Mouse (Mus musculus): ENCODE data around the gene Gm21970.
"Not testable (repeated sequence)": the region's sequence is repeated elsewhere in the genome, so short reads cannot be mapped to it uniquely, and the experiment has no call there.

Gene Gm21970

DNA sequence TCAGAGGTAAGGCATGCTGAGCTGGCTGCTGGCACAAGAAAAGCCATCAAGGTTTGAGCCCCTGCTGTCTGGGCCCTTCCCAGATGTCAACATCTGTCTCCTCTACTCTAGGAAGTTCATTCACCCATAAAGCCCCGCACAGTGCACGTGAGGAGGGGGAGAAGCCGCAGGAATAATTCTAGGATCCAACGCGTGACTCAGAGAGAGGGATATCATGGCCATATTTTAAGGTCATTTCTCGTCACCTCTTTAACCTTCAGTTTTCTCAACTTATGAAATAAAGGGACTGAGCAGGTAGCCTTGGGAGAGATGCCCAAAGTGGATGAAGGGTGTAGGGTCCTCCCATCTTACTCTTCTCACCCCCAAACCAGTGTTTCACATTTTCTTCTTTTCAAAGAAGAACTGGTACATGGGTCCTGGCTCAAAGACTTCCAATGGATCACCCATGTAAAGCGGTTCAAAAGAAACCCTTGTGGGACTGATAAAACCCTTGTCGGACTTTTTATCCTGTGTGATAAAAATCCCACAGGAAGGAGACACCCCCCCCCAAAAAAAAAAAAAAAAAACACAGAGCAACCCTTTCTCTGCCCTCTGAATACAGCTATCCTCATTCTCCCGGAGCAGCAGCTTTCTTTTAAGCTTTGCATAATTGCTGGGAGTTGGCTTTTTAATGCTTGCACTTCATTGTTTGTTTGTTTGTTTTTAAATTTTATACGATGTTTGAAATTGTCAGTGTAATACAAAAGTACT, 13.5 kb downstream of the Gm21970 start:
- no peak for DNase-seq

DNA sequence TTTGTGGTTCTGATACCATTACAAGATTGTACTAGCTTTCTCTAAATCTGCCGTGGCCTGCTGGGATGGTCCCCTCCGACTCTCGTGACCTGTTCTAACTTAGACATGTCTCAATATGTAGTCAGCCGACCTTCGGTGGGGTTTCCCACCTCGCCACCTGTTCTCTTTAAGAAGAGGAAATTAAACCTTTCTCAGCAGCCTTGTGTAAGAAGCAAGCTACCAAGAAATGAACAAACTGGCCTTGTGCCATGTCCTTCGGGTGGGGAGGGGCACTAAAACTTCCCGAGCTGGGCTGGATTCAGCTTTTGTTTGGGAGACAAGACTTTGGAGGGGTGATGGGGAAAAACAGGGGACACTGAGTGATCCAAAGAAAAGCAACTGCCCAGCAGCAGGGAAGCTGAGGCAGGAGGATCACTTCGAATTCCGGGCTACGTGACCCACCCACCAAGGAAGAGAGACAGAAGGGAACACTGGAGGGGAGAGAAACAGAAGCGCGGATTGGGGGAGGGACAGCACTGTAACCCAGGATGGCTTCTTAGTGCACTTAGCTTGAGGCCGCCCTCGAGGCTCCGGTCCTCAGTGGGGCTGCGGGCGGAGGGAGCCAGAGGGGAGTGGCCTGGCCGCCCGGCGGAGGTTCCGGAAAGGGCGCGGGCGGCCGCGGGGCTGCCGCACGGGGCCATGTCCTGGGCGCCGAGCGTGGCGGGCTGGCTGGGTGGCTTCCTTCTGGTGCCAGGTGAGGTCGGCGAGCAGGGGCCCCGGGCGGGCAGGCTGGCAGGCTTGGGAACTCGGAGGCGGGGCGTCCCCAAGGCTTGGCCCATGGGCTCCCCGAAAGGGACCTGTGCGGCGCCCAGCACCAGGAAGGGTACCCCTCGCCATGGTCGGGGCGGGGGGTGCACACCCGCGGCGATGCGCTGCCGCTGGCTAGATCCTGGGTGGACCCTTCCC, 14.4 kb downstream of the Gm21970 start, which contains the start of gene Il10rb:
Il10rb (plus strand) TSS at position 525 of the 945 bp plus-strand sequence.
- DNase-seq: peak; percentile 18

DNA sequence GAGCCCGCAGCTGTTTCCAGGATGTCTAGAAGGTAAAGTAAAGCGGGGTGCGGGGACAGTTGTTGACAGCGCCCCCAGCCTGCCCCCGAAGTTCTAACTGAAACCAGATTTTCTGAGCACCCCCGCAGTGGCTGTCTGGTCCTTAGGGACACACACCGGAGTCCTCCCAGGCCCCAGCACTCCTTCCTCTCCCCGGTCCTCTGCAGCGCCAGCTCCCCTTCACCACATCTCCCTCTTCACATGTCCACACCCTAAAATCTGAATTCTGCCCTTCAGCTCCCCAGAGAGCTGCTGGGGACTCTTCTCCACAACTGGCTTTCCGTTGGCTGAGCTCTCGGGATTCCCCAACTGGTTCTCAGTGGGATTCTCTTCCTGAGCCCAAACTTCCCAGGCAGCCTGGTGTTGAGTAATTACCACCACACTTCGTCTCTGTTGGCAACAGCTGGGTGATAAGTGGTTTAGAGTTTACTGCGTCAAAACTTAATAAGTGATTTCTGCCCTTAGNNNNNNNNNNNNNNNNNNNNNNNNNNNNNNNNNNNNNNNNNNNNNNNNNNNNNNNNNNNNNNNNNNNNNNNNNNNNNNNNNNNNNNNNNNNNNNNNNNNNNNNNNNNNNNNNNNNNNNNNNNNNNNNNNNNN, 15.2 kb downstream of the Gm21970 start:
- DNase-seq: no peak

DNA sequence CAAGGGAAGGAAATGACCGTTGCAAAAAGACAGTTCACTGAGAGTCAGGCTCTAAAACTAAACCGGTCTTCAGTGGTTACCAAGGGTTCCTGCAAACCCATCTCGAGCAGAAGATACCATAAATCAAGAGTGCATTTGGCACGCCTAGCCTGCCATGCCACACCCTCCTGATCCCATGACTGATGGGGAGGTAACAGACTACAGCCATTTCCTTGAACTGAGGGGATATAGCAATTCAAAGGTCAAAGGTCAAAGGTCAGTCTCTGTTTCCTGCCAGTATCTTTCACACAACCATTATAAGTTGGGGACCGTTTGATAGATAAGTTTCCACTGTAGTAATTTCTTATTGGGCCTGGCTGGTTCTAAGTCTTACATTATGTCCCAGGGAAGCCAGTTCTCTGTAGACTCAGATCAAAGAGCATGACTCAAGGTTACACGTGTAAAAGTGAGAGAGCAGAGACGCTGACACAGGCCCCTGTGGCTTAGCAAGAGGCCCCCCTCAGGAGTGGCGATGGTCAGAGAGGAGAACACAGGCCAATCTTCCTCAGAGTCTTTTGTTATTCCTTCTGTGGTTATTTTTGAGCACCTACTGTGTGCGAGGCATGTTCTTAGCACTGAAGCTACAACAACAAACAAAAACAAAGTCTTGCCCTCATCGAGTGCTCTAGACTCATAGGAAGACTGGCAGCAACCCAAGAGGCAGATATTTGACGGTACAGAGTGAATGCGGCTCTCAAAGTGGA, 21.8 kb downstream of the Gm21970 start:
- DNase-seq: no peak

DNA sequence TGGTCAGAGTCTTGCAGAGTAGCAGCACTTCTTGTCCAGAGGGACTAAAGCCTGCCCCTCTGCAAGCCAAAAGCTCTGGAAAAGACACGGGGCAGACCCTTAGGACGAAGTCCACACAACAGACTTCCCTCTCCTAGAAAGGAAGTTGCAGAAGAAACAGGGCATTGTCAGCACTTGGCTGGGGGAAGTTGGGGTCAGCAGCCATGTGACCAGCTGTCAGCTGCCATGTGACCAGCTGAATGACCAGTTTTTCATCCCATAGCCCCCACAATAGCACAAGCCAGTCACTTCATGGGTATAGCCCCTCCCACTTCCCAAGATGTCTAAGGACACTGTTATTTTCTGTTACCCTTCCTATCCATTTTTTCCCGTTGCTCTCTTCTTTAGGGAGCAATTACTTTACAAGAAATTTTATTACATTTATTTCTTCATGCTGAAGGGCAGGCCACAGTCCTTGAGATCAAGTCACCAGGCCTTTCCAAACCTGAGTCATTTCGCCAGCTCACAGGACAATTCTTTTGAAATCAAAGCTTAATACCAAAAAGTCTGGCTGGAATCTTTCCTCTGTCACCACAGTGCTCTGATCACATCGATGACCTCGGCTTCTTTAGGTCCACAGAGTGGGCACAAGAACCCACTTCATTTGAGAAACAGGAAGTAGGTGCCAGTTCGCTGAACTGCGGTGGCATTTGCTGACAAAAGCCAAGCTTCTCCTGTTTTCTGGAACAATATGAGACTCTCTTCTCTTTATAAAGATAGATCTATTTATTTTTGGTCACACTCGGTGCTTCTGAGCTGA, 24.1 kb downstream of the Gm21970 start:
- no peak for DNase-seq

DNA sequence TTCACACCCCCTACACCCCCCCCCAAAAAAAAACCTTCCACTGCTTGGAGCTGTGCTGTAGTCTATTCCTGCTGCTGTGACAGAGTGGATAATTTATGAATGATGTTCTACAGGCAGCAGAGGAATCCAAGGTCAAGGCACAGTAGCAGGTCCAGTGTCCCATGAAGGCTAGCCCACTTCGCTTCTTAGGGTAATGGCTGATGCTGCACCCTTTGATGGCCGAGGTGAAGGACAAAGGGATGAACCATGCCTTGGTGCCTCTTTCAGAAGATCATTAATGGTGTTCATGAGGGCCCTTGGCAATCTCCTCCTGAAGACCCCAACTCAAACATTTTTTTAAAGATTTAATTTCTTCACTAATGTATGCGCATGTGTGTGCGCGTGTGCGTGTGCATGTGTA, 24.8 kb downstream of the Gm21970 start:
- no peak for DNase-seq

DNA sequence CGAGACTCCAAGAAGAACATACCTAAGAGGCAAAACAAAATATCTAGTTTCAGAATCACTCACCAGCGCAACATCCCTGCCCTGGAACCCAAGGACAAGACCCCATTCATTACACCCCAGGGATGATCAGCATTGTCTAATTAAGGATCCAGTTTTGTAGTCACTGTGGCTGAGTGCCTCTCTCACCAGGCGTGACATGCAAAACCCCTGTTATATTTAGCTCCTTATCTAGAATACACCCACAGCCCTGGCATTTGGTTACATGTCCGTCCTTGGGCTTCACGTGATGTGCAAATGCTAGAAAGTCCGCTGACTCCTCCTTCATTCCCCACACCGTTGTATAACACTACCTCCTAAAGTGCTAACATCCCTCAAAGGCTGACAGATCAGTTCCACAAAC, 25.4 kb downstream of the Gm21970 start:
- no peak for DNase-seq

DNA sequence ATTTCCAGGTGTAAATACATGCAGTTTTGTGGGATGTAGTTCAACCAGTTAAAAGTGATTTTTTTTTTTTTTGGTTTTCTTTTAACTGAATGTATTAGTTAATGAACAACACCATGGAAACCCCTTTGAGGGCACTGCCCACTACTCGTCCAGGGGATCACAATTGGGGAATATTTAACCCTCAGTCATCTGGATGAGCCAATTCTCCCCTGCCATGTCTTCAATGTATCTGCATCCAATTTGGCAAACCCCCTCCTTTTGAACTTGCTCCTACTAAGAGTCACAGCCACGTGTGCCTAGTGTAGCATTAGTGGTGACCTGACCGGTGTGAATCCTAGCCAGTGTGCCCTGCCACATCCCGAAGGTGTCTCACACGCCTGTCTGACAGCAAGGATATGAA, 27.0 kb downstream of the Gm21970 start:
- DNase-seq: no peak

DNA sequence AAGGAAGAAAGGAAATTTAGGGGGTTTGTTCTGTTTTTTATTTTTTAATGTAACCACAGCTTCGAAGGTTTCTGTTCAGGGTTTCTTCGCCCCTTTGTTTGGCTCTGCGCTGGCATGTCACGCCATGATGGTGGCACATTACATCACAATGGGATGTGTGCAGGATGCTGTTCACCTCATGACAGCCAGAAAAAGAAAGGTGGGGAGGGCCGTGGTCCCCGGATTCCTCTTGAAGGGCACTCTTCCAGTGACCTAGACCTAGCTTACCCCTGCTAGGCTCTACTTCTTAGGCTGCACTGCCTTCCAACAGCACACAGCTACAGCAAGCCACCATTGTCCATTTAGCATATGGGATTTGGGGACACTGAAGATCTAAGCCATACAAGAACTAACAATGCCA, 34.3 kb downstream of the Gm21970 start:
- DNase-seq: no peak

DNA sequence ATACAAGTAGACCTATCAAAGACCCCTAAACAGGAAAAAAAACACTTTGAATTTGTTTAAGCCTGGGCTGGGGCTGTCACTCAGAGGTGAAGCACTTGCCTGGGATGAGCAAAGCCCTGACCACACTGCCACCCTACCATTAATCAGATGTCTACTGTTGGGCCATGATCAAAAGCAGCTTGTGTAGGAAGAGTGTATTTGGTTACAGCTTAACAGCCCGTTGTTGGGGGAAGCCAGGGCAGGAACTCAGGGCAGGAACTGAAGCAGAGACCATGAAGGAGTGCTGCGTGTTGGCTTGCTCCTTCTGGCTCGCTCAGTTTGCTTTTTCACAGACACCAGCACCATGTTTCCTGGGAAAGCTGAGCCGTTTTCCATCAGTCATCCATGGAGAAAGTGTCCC, 35.1 kb downstream of the Gm21970 start:
- no peak for DNase-seq

DNA sequence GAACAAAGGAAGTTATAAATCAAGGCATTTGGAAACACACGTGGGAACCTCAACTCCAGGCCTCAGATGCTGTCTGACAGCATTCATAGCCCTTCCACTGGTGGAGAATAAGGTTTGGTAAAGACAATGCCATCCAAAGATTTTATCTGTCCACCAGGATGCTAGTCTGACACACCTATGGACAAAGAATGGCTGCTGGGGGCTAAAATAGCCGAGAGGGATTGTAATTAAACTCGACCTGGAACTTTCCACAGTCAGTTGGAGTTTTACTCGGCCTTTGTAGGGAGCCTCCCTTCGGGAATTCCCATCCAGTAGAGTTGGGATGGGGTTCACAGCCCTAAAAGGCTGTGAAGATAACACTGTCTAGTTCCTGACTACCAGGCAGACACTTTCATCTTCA, 35.9 kb downstream of the Gm21970 start:
- DNase-seq: no peak

DNA sequence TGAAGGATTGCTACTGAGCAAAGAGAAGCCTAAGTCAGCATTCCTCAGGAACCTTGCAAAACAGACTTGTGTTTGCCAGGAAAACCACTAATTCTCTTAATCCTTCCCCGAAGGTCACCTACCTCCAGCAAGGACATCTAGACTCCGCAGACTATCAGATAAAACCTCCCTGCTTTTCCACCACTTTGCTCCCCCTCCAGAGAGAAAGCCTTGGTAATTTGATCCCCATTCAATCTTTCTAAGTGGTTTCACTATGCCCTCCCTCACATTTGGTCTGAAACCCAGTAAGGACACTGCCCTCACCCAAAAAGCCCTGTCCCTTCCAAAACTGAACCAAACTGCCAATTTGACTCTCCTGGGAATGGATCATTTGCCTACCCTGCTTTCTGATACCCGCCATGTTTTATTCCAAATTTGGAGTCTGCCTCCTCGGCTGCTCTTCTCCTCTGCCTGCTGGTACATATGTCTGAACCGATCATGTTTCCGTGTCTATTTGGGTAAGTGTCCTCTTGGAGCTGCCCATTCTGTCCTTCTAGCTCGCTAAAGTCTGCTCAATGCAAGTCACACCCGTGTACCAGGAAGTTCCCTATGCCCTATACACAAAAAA, 36.8 kb downstream of the Gm21970 start:
- DNase-seq: no peak

DNA sequence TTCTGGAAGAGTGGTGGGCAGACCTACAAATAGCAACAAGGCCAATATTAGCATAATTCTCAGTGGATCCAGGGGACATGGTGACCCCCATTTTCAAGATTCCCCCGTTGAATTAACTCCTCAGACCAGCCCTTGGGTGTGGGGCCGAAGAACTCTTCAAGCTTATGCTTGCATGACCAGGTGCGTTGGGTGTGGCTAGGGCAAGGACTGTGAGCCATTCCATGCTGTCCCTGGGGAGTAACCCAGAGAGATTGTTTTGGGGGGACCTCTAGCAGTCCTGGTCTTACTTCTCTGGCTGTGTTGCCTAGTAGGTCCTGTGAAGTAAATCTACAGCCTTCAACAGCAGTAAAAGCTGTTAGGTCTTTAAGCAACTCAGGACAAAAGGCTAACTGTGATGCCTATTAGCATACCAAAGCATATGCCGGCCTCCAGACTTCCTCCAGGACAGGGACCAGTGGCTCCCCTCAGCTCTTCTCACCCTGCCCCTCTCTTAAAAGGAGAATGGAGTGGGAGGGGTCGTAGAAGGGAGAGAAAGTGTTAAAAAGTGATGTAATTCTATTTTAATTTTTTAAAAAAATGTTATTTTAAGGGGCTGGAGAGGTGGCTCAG, 41.3 kb downstream of the Gm21970 start:
- DNase-seq: no peak

DNA sequence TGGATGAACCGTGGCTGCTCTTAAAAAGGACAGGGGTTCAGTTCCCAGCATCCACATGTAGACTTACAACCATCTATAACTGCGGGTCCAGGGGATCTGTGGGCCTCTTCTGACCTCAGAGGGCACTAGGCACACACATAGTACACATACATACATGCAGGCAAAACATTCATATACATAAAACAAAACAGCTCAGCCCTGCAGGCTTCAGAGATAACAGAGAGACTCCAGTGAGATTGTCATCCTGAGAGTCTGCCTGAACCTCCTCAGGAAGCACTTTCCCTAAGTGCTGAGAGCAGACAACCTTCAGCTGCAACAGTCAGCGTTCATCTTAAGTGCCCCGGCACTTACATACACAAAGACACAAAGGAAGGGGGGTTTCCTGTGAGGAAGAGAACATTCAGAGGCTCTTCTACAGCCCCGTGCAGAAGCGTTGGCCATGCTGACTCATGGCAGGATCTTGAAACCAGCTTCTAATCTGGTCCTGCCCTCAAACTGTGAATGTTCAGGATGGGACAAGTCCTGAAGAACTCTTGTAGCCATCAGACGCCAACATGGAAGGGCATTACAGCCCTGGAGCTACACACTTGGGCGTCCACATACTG, 41.9 kb downstream of the Gm21970 start:
- DNase-seq: no peak

DNA sequence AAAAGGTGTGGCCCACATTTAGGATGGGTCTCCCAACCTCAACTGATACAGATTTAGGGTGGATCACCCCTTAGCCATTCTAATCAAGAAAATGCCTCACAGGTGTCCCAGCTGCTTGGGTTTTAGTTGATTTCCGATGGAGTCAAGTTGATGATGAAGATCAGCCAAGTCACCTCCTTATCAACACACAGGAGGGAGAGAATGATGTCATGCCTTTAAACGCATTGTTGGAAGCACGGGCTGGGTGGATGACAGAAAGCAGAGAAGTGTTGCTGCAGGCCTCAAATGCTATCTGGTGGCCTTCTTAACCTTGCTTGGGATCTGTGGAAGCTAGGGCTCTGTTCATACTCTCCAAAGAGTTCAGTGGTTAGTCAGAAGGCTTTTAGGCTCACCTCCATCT, 42.6 kb downstream of the Gm21970 start:
- no peak for DNase-seq

DNA sequence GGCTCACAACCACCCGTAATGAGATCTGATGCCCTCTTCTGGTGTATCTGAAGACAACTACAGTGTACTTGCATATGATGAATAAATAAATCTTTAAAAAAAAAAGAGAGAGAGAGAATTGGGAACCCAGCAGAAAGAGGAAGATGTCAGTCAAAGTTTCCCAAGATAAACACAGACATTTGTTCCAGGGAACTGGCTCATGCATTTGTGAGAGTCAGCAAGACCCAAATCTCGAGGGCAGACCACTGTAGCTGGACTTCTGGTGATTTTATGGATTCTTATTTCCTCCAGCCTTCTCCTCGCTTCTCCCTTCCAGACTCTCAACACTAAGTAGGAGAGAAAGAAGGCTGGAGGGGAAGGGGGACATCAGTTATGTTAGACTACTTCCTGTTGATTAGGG, 46.6 kb downstream of the Gm21970 start:
- no peak for DNase-seq

DNA sequence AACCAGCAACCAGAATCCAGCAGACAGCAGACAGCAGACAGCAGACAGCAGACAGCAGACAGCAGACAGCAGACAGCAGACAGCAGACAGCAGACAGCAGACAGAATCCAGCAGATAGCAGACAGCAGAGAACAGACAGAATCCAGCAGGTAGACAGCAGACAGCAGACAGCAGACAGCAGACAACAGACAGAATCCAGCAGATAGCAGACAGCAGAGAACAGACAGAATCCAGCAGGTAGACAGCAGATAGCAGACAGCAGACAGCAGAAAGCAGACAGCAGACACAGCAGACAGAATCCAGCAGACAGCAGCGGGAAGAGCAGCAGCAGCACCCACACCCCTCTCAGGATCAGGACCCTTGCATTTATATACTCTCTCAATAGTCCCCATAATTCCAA, 47.1 kb downstream of the Gm21970 start:
- not testable (repeated sequence) for DNase-seq

DNA sequence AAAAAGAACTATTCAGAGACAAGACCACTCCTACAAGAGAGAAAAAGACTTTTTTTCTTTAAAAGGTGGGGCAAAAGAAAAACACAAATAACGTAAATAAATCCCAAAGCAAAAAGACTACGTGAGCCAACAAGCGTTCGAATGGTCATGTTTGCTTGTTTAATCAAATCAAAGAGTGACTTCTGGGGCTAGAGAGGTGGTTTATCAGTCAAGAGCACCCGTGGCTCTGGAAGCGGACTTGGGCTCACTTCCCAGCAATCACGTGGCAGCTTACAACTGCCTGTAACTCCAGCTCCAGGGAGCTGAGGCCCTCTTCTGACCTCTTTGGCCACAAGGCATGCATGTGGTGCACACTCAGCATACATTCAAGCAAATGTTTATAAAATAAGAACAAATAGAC, 49.8 kb downstream of the Gm21970 start:
- DNase-seq: no peak

DNA sequence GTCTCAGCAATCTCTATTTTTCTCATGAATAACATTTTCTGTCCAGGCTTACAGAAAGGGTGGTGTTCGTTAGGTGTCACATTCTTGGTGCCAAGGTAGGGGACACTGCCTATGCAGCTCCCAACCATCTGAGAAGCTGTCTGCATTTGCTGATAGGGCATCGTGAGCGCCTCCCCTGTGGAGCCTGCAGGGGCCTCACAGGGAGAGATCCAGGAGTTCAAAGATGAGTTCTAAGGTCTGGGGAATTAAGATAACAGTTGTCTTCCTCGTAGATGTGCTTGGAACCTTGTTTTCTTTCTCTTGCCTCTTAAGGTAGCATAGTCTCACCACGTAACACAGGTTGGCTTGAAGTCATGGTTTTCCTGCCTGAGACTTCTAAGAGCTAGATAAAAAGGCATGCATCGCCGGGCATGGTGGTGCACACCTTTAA, 50.3 kb downstream of the Gm21970 start:
- DNase-seq: no peak

DNA sequence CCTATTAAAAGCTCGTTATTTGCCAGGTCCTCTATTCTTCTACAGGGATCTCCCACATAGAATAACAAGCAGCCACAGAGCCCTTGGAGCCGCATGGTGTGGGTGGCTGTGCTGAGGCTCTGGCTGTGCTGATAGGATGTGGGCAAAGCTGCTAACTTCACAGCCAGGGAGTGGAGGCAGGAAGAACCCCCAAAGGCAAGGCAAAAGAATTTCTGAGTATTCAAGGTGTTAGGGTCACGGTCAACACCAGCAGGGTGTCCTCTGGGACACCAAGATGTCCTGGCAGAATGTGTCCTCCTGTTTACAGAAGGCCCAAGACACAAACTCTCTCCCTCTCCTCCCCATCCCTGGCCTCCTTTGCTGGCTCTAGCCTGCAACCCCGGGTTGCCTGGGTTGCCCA, 50.9 kb downstream of the Gm21970 start:
- DNase-seq: no peak

DNA sequence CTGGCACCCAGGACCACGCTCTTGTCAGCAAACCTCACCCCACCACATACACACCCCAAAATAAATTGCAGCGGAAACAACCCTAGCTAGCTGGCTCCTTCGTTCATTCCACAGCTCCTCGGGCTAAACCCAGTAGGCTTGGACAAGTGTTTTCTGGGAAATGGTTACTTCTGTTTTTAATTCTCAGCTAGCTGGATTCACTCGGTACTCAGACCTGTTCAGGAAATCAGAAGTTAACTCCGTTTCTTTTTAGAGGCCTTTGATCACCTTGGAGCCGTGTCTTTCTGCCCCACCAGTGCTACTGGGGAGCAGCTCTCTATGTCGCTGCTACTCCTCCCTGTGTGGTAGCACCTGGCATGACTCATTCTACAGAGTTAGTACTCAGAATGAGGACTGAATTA, 51.7 kb downstream of the Gm21970 start:
- DNase-seq: no peak
